ENCODE assay signal across 22 mouse cellular contexts in genomic region chr19:29088628-29089027, GRCm38 (mm10).
"Had no signal": no experiment of that assay in that cellular context is flagged by ENCODE, and none has a peak within 500 bp of the region (broad histone marks: within the 10 kb centered on the region; RNA-seq: fewer than 3 reads in every experiment).

No protein-coding gene starts in this region.

- H3K36me3 ChIP-seq: midbrain, embryonic 10.5 days; midbrain, embryonic 13.5 days; neural tube, embryonic 13.5 days had no signal

- H3K4me1 ChIP-seq: midbrain, embryonic 10.5 days; midbrain, embryonic 13.5 days; neural tube, embryonic 13.5 days had no signal

- H3K4me2 ChIP-seq: liver, embryonic 15.5 days; midbrain, embryonic 13.5 days; neural tube, embryonic 13.5 days had no signal

- DNase-seq: kidney, adult 18-20 months; kidney, adult 9 months; kidney, postnatal 25 days; layer of hippocampus, adult 9-11 months; layer of hippocampus, postnatal 36 days; lung, adult 2 months; lung, postnatal 14 days; lung, postnatal 4 days; thymus, adult 2 months; thymus, postnatal 14 days; thymus, postnatal 4 days had no signal

- H3K27me3 ChIP-seq: liver, embryonic 15.5 days; midbrain, embryonic 13.5 days; neural tube, embryonic 13.5 days had no signal

- H3K9ac ChIP-seq: liver, embryonic 15.5 days; midbrain, embryonic 13.5 days; neural tube, embryonic 13.5 days had no signal

- H3K4me3 ChIP-seq: layer of hippocampus, adult 2 months; left cerebral cortex, adult 2 months; liver, embryonic 15.5 days; midbrain, embryonic 10.5 days; midbrain, embryonic 13.5 days; myocyte; neural tube, embryonic 13.5 days had no signal

- ATAC-seq: intestine, embryonic 16.5 days; midbrain, embryonic 13.5 days; midbrain, embryonic 16.5 days had no signal

- H3K27ac ChIP-seq: kidney, postnatal 0 days; layer of hippocampus, adult 2 months; left cerebral cortex, adult 2 months; liver, embryonic 15.5 days; midbrain, embryonic 10.5 days; midbrain, embryonic 13.5 days; neural tube, embryonic 13.5 days; stomach, postnatal 0 days had no signal

- H3K9me3 ChIP-seq: liver, embryonic 15.5 days; midbrain, embryonic 13.5 days; neural tube, embryonic 13.5 days had no signal
